Mouse (Mus musculus): Measurements from ENCODE around the gene Tecpr2.

DNA sequence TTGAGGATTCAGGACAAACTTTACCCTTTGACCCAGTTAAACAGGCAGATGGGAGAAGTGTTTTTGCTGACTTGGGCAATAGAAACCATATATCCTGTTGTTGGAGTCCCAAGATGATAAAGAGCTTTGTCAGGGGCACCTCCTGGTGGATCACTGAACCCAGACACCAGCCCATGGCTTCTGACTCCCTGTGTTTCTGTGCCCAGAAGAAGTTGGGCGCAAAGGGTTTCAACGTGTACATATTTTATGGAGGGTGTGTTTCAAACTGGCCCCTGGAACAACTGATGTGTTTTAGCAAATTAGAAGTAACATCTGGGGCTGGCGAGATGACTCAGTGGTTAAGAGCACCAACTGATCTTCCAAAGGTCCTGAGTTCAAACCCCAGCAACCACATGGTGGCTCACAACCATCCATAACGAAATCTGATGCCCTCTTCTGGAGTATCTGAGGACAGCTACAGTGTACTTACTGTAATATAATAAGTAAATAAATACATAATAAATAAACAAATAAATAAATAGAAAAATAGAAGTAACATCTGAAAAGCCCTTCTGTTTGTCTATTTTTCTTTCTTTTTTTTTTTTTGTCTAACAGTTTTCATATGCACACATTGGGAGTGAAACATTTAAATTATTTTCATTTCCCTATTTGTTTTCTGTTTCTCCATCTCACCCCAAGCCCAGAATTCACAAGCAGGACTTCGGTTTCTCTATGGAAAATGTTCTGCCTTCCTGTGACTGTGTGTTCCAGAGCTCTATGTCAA lies 47.2 kb upstream of the Tecpr2 start:
- no peak for TF ChIP-seq GATA1 (IDR thresholded peaks at IDR 0.05; ENCODE audit: borderline replicate concordance, low read length)
- no peak for TF ChIP-seq FLI1 (IDR thresholded peaks at IDR 0.05; ENCODE audit: low read length)

Data from megakaryocyte, embryonic 14.5 days (primary cell).